Mouse (Mus musculus) embryonic fibroblast, embryonic 13.5 days (primary cell): ENCODE data around the gene Sec14l4.

Experiments
- CTCF ChIP-seq: IDR thresholded peaks from 2 replicates; pipeline ENCODE4 v1.5.1; 2011; ENCODE audit warnings: mild to moderate bottlenecking, control low read depth, low read length, moderate library complexity, borderline replicate concordance; ENCODE audit not compliant: insufficient read depth
- POLR2A ChIP-seq: IDR thresholded peaks from 2 replicates; pipeline ENCODE4 v1.6.1; 2011; ENCODE audit warnings: low read depth, mild to moderate bottlenecking, control low read depth, low read length, moderate library complexity

DNA sequence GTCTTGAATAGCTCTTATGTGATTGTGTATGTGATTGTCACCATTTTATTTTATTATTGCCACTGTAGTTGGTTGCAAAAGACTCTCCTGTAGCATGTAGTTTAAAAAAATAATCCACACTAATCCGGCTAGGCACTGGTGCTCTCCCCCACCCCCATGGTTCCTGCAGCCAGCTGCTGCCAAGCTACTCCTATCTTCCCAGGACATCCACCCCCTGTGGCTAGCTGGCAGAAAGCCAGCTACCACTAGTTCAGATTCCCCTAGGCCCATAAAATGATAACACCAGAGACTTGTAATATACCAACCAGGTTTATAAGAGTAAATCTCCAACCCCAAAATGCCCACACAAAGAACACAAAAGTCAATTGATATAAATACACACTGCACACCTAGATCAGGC, 55.0 kb downstream of the Sec14l4 start:
- TF ChIP-seq POLR2A, result no peak
- TF ChIP-seq CTCF, result no peak
